Mouse (Mus musculus) small intestine, adult 2 months (tissue): ENCODE data around the gene Itfg2. TPM values are rescaled to one million over a fixed set of nuclear protein-coding genes. Genes with fewer than 3 reads are reported as not detected.

Experiments
- H3K27ac ChIP-seq: fragments of 200-500 bp; 2 replicates; pipeline ENCODE4 v1.5.1; 2012; ENCODE audit warnings: low read depth, low read length, control low read depth, inconsistent platforms; ENCODE audit not compliant: insufficient read depth
- H3K27me3 ChIP-seq: fragments of 200-500 bp; 2 replicates; pipeline ENCODE4 v1.6.1; 2012; ENCODE audit warnings: mild to moderate bottlenecking, moderate library complexity, low read length, inconsistent platforms; ENCODE audit not compliant: control insufficient read depth, insufficient read depth
- H3K36me3 ChIP-seq: fragments of 200-500 bp; 2 replicates; pipeline ENCODE4 v1.6.1; 2012; ENCODE audit warnings: mild to moderate bottlenecking, low read length, control low read depth, inconsistent platforms; ENCODE audit not compliant: control insufficient read depth, insufficient read depth
- H3K4me1 ChIP-seq: fragments of 200-500 bp; 2 replicates; pipeline ENCODE4 v1.6.1; 2012; ENCODE audit warnings: low read length, inconsistent platforms, mixed read lengths; ENCODE audit not compliant: control insufficient read depth, insufficient read depth, insufficient read length
- H3K4me3 ChIP-seq: fragments of 200-500 bp; 2 replicates; pipeline ENCODE4 v1.5.1; 2012; ENCODE audit warnings: low read depth, mild to moderate bottlenecking, control low read depth, inconsistent platforms, low read length, moderate library complexity
- CTCF ChIP-seq: fragments of 200-500 bp; IDR thresholded peaks from 2 replicates; pipeline ENCODE4 v1.5.1; 2012; ENCODE audit warnings: low read depth, mild to moderate bottlenecking, control low read depth, inconsistent platforms, low read length, moderate library complexity, mixed read lengths; ENCODE audit not compliant: insufficient replicate concordance, insufficient read length; ENCODE audit errors: extremely low read depth
- POLR2A ChIP-seq: fragments of 200-500 bp; IDR thresholded peaks from 2 replicates; pipeline ENCODE4 v1.6.1; 2012; ENCODE audit warnings: low read depth, mild to moderate bottlenecking, control low read depth, inconsistent platforms, low read length, moderate library complexity
- WGBS: fragments of 180-500 bp; shearing (Covaris S2); methylation state at CpG from one replicate; pipeline ENCODE4 v1.1.7; 2018; 5-methylcytosine and 5-hydroxymethylcytosine counted together
- polyA plus RNA-seq: library from polyadenylated mRNA; depleted of rRNA; stranded (reverse); fragments of >200 nt; gene quantifications from 2 replicates; pipeline ENCODE4 v1.2.3, GENCODE M21; 2012

Itfg2 gene
- polyA plus RNA-seq, 1 experiment, result 16.1 TPM

- Histone ChIP-seq H3K27me3 (no peaks in the 10 kb centered on the region), H3K27ac (no peak overlapping the region), H3K4me3 (no peak overlapping the region), H3K4me1 (no peaks in the 10 kb centered on the region), H3K36me3 (no peaks in the 10 kb centered on the region)
- TF ChIP-seq POLR2A (no peak), CTCF (no peak)
Observed at GRCm38 (mm10) chr6:128461606-128462005, 36.9 kb upstream of the Itfg2 start.

GRCm38 (mm10) chr6:128460729-128461503 is 36.2 kb upstream of the Itfg2 start:
- no peaks in the 10 kb centered on the region for H3K4me1 ChIP-seq
- H3K36me3 ChIP-seq, result no peaks in the 10 kb centered on the region
- no peak overlapping the region for H3K27ac ChIP-seq
- TF ChIP-seq CTCF (no peak), POLR2A (no peak)
- 80% methylated on average over 14 of the region's 14 CpGs for WGBS
- no peaks in the 10 kb centered on the region for H3K27me3 ChIP-seq
- H3K4me3 ChIP-seq, result no peak overlapping the region

- TF ChIP-seq POLR2A (no peak), CTCF (no peak)
- H3K4me3 ChIP-seq, result no peak overlapping the region
- no peaks in the 10 kb centered on the region for H3K27me3 ChIP-seq
- H3K36me3 ChIP-seq, result no peaks in the 10 kb centered on the region
- H3K27ac ChIP-seq, result no peak overlapping the region
- WGBS, result 59% methylated on average over 2 of the region's 2 CpGs
- no peaks in the 10 kb centered on the region for H3K4me1 ChIP-seq
Observed at GRCm38 (mm10) chr6:128460321-128460720, 35.6 kb upstream of the Itfg2 start.

GRCm38 (mm10) chr6:128457186-128457585 is 32.5 kb upstream of the Itfg2 start:
- H3K27me3 ChIP-seq, result no peaks in the 10 kb centered on the region
- no peak overlapping the region for H3K4me3 ChIP-seq
- H3K36me3 ChIP-seq, result no peaks in the 10 kb centered on the region
- H3K27ac ChIP-seq, result no peak overlapping the region
- H3K4me1 ChIP-seq, result no peaks in the 10 kb centered on the region
- 68% methylated on average over 5 of the region's 5 CpGs for WGBS
- TF ChIP-seq POLR2A (no peak), CTCF (no peak)

- no peaks in the 10 kb centered on the region for H3K36me3 ChIP-seq
- TF ChIP-seq POLR2A, result no peak
- no peak for TF ChIP-seq CTCF
Observed at GRCm38 (mm10) chr6:128455835-128456605, 31.3 kb upstream of the Itfg2 start.

GRCm38 (mm10) chr6:128447063-128447462 is 22.3 kb upstream of the Itfg2 start:
- WGBS, result 96% methylated on average over 5 of the region's 5 CpGs
- TF ChIP-seq CTCF, result no peak
- TF ChIP-seq POLR2A, result no peak
- Histone ChIP-seq H3K4me1 (no peaks in the 10 kb centered on the region), H3K36me3 (no peaks in the 10 kb centered on the region), H3K27ac (no peak overlapping the region), H3K4me3 (no peak overlapping the region), H3K27me3 (no peaks in the 10 kb centered on the region)

More at GRCm38 (mm10) chr6:128455835-128456605, 31.3 kb upstream of the Itfg2 start:
- no peaks in the 10 kb centered on the region for H3K4me1 ChIP-seq
- H3K4me3 ChIP-seq, result no peak overlapping the region
- H3K27ac ChIP-seq, result no peak overlapping the region
- 65% methylated on average over 12 of the region's 12 CpGs for WGBS
- no peaks in the 10 kb centered on the region for H3K27me3 ChIP-seq

GRCm38 (mm10) chr6:128445761-128446535 is 21.2 kb upstream of the Itfg2 start:
- WGBS, result 19% methylated on average over 14 of the region's 14 CpGs

More at GRCm38 (mm10) chr6:128445761-128446535, 21.2 kb upstream of the Itfg2 start:
- Histone ChIP-seq H3K27me3 (no peaks in the 10 kb centered on the region), H3K27ac (no peak overlapping the region), H3K4me1 (no peaks in the 10 kb centered on the region), H3K4me3 (peak overlapping the region; percentile 46), H3K36me3 (no peaks in the 10 kb centered on the region)
- peak; percentile 68; the same call in 1 of the 2 replicates for TF ChIP-seq CTCF
- no peak for TF ChIP-seq POLR2A
